Mouse (Mus musculus) C2C12 (cell line): ENCODE measurements around the gene Idua.

ENCODE experiments used
- CTCF ChIP-seq: IDR thresholded peaks from one replicate; pipeline ENCODE4 v1.5.1; 2011; ENCODE audit not compliant: control insufficient read depth, insufficient read depth, insufficient read length
- MAX ChIP-seq: IDR thresholded peaks from one replicate; pipeline ENCODE4 v1.6.1; 2011; ENCODE audit warnings: mild to moderate bottlenecking, control low read depth
- USF1 ChIP-seq: IDR thresholded peaks from one replicate; pipeline ENCODE4 v1.6.1; 2011; ENCODE audit warnings: low read depth, mild to moderate bottlenecking, control low read depth, moderate library complexity

GRCm38 (mm10) chr5:108693872-108694288, 33.7 kb downstream of the Idua start:
- TF ChIP-seq USF1 = peak; percentile 44
- no peak for TF ChIP-seq CTCF
- TF ChIP-seq MAX = peak; percentile 67
